Mouse (Mus musculus) cerebellum, adult (tissue): Measurements from ENCODE around the gene Wdfy2.

Experiments
- ATAC-seq: cut with Nextera tagmentation; 2 replicates; pipeline ENCODE4 v1.9.2; 2017; ENCODE audit warnings: mild to moderate bottlenecking, moderate library complexity, mixed read lengths; ENCODE audit not compliant: insufficient number of reproducible peaks, low FRiP score, low TSS enrichment

Gene Wdfy2

GRCm38 (mm10) chr14:62842495-62842894 lies 5.0 kb downstream of the Wdfy2 start:
- ATAC-seq, result no peak

- no peak for ATAC-seq
Measured at GRCm38 (mm10) chr14:62842976-62843375, 5.5 kb downstream of the Wdfy2 start.

GRCm38 (mm10) chr14:62844226-62844625 lies 6.7 kb downstream of the Wdfy2 start:
- no peak for ATAC-seq

GRCm38 (mm10) chr14:62845011-62845840 lies 7.7 kb downstream of the Wdfy2 start:
- ATAC-seq, result no peak

- ATAC-seq, result peak; percentile 90
Measured at GRCm38 (mm10) chr14:62850980-62851379, 13.5 kb downstream of the Wdfy2 start.

- ATAC-seq, result no peak
Measured at GRCm38 (mm10) chr14:62852840-62853239, 15.4 kb downstream of the Wdfy2 start.

GRCm38 (mm10) chr14:62855077-62855835 lies 17.8 kb downstream of the Wdfy2 start:
- ATAC-seq, result no peak

- no peak for ATAC-seq
Measured at GRCm38 (mm10) chr14:62855863-62856262, 18.4 kb downstream of the Wdfy2 start.

- ATAC-seq, result no peak
Measured at GRCm38 (mm10) chr14:62856490-62856889, 19.0 kb downstream of the Wdfy2 start.

GRCm38 (mm10) chr14:62857879-62858278 lies 20.4 kb downstream of the Wdfy2 start:
- no peak for ATAC-seq

GRCm38 (mm10) chr14:62858311-62858710 lies 20.8 kb downstream of the Wdfy2 start:
- ATAC-seq, result no peak

- ATAC-seq, result no peak
Measured at GRCm38 (mm10) chr14:62862564-62862963, 25.1 kb downstream of the Wdfy2 start.

GRCm38 (mm10) chr14:62864254-62864653 lies 26.8 kb downstream of the Wdfy2 start:
- ATAC-seq, result no peak

- ATAC-seq, result no peak
Measured at GRCm38 (mm10) chr14:62865405-62865804, 27.9 kb downstream of the Wdfy2 start.

- no peak for ATAC-seq
Measured at GRCm38 (mm10) chr14:62867069-62867468, 29.6 kb downstream of the Wdfy2 start.

GRCm38 (mm10) chr14:62867576-62867975 lies 30.1 kb downstream of the Wdfy2 start:
- ATAC-seq, result no peak

GRCm38 (mm10) chr14:62868254-62868653 lies 30.8 kb downstream of the Wdfy2 start:
- no peak for ATAC-seq

GRCm38 (mm10) chr14:62870238-62870638 lies 32.8 kb downstream of the Wdfy2 start:
- no peak for ATAC-seq

GRCm38 (mm10) chr14:62871431-62871830 lies 34.0 kb downstream of the Wdfy2 start:
- no peak for ATAC-seq

- ATAC-seq, result no peak
Measured at GRCm38 (mm10) chr14:62871932-62872331, 34.5 kb downstream of the Wdfy2 start.

GRCm38 (mm10) chr14:62873820-62874219 lies 36.3 kb downstream of the Wdfy2 start:
- no peak for ATAC-seq

GRCm38 (mm10) chr14:62874348-62874747 lies 36.9 kb downstream of the Wdfy2 start:
- no peak for ATAC-seq
